Mouse (Mus musculus) NIH3T3 (cell line): ENCODE results near the gene Gdf1.

Experiments
- DNase-seq: peaks from one replicate; pipeline ENCODE4 v3.0.0-alpha.2; 2012; ENCODE audit warnings: low read depth

The Gdf1 gene

GRCm38 (mm10) chr8:70330741-70331364, 1.2 kb downstream of the Gdf1 start:
- DNase-seq = no peak

- DNase-seq = no peak
Measured at GRCm38 (mm10) chr8:70331526-70331925, 1.9 kb downstream of the Gdf1 start.

- peak; percentile 63 for DNase-seq
Measured at GRCm38 (mm10) chr8:70332070-70332877, 2.7 kb downstream of the Gdf1 start.

- DNase-seq = no peak
Measured at GRCm38 (mm10) chr8:70332878-70333202, 3.2 kb downstream of the Gdf1 start.

GRCm38 (mm10) chr8:70338931-70339330, 9.3 kb downstream of the Gdf1 start:
- no peak for DNase-seq

GRCm38 (mm10) chr8:70340659-70341058, 11.0 kb downstream of the Gdf1 start:
- no peak for DNase-seq

- DNase-seq = no peak
Measured at GRCm38 (mm10) chr8:70342007-70342406, 12.4 kb downstream of the Gdf1 start.

GRCm38 (mm10) chr8:70343076-70343475, 13.5 kb downstream of the Gdf1 start:
- peak; percentile 75 for DNase-seq

- peak; percentile 79 for DNase-seq
Measured at GRCm38 (mm10) chr8:70343696-70344095, 14.1 kb downstream of the Gdf1 start.

GRCm38 (mm10) chr8:70344279-70344678, 14.7 kb downstream of the Gdf1 start:
- DNase-seq = no peak

GRCm38 (mm10) chr8:70347443-70347842, 17.8 kb downstream of the Gdf1 start:
- no peak for DNase-seq

GRCm38 (mm10) chr8:70347860-70348420, 18.3 kb downstream of the Gdf1 start:
- DNase-seq = peak; percentile 50

- peak; percentile 80 for DNase-seq
Measured at GRCm38 (mm10) chr8:70351035-70351999, 21.7 kb downstream of the Gdf1 start.

- no peak for DNase-seq
Measured at GRCm38 (mm10) chr8:70352000-70352384, 22.4 kb downstream of the Gdf1 start.

- DNase-seq = peak; percentile 61
Measured at GRCm38 (mm10) chr8:70352657-70353151, 23.1 kb downstream of the Gdf1 start.

GRCm38 (mm10) chr8:70353194-70353817, 23.7 kb downstream of the Gdf1 start, which contains the start of gene Upf1:
TSS of gene Upf1 (minus strand) at chr8:70353278.
- peak; percentile 100 for DNase-seq

- no peak for DNase-seq
Measured at GRCm38 (mm10) chr8:70354004-70354403, 24.4 kb downstream of the Gdf1 start.

GRCm38 (mm10) chr8:70356111-70356510, 26.5 kb downstream of the Gdf1 start:
- DNase-seq = no peak

- peak; percentile 73 for DNase-seq
Measured at GRCm38 (mm10) chr8:70359411-70359810, 29.8 kb downstream of the Gdf1 start.

- DNase-seq = peak; percentile 51
Measured at GRCm38 (mm10) chr8:70360769-70361168, 31.2 kb downstream of the Gdf1 start.

GRCm38 (mm10) chr8:70361484-70362032, 31.9 kb downstream of the Gdf1 start:
- DNase-seq = no peak
